Mouse (Mus musculus): ENCODE measurements around the gene Slc38a10.

Gene Slc38a10

GRCm38 (mm10) chr11:120103431-120103997, 47.6 kb downstream of the Slc38a10 start:
- no peak for DNase-seq (ENCODE audit: low read depth, low spot score)

DNA sequence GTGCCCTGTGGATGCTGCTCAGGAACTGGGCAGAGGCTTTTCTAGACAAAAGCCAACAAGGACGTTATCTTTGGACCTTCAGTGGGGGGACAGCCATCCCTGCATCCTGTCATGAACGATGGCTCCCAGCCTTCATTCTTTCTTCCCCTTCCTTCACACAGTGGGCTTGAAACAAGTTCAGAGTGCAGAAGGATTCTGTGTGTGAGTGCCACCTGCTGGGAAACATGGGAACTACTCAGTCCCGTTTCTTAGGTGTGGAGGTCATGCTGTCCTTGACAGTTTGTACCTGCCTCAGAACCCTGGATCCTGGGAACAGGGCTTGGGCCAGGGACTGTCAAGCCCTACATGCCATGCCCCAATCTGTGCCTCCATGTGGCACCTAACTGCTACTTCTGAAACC, 50.1 kb downstream of the Slc38a10 start:
- peak; percentile 92 for DNase-seq (ENCODE audit: low read depth, low spot score)

DNA sequence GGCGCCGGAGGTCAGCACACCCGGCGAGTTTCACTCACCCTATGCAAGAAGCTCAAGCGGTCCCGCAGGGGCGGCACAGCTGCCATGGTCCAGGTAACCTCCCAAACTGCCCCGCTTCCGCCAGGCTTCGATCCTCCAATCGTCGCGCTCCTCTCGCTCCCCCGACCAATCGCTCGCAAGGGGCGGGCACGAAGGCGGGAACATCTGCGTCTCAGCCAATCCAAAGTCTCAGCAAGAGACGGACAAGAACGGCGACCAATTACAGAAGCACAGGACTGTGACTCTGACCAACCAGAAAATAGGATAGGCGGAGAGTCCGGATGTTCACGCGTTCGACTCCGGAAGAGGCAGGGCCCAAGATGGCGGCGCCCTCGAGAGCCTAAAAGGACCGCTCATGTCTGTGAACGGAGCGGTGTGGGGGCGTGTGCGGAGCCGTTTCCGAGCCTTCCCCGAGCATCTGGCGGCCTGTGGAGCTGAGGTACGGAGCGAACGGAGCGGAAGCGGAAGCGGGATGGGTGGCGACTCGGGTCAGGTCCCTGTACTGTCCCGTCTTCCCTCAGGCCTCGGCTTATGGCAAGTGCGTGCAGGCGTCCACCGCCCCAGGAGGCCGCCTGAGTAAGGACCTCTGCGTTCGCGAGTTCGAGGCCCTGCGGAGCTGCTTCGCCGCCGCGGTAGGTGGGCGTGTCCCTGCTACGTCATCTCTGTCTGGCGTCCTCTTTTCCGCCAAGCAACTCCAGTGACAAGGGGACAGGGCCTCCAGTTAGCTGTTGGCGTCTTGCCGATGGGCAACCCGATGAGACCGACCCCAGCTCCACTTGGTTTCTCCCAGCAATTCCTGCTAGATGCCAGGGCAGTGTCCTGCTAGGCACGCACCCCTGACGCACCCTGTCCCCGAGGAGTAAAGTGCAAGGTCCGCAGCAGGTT, 52.3 kb downstream of the Slc38a10 start, which contains the start of the genes Tepsin and Ndufaf8:
TSS of gene Tepsin (minus strand) at position 144 of the 924 bp plus-strand sequence.
TSS of gene Ndufaf8 (plus strand) at position 341 of the 924 bp plus-strand sequence.
- DNase-seq (ENCODE audit: low read depth, low spot score) = peak; percentile 98

DNA sequence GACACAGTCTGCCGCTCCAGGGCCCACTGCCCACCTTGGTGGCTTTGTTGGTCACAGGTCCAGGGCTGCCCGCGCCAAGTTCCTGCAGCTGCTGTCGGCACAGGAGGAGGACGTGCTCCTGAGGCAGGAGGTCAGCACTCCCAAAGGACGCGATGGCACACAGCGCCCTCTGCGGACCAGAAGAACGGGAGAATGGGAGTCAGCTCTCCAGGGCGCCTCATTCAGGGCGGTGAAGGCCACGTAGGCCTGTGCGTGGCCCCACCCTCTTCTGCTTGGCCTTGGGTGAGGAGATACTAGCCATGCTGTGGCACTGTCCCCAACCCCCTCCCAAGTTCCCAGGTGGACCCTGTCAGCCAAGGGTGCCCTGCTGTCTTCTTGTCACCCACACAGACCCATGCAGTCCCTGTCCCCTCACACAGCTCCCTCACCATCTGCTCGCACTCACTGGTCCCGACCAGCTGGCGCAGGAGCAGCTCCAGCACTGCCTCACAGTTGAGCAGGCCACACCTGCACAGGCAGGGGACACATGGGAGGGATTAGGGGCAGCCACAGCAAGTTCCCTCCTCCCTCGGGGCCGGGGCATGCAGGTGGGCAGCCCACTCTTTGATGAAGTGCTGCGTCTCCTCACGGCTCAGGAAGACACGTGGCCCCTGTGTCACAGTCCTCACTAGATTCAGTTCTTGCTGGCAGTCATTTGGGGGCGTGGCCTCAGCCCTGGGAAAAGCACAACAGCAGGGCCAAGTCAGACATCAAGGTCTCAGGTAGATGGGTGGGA, 58.1 kb downstream of the Slc38a10 start:
- peak; percentile 61 for DNase-seq (ENCODE audit: low read depth, low spot score)

DNA sequence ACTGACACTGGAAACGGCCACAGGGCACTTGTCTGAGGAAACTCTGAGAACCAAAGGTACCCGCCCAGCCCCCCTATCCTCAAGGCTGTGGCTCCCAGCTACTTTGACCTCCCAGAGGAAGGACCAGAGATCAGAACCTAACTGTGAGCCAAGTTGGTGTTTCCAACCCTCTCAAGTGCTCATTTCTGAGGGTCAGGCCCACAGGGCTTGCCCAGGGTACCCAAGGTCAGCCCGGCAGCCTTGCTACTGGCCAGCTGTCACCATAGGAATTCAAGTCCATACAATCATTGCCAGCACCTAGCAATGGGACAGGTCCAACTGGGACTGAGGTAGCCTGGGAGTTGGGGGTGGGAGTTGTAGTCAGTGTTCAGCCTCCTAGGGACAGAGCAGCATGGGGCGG, 60.5 kb downstream of the Slc38a10 start:
- no peak for DNase-seq (ENCODE audit: low read depth, low spot score)

GRCm38 (mm10) chr11:120086702-120087152, 64.4 kb downstream of the Slc38a10 start, which contains the start of gene Cep131:
Cep131 (minus strand) TSS chr11:120086827.
- DNase-seq (ENCODE audit: low read depth, low spot score) = peak; percentile 98

GRCm38 (mm10) chr11:120085891-120086627, 65.1 kb downstream of the Slc38a10 start:
- DNase-seq (ENCODE audit: low read depth, low spot score) = no peak

DNA sequence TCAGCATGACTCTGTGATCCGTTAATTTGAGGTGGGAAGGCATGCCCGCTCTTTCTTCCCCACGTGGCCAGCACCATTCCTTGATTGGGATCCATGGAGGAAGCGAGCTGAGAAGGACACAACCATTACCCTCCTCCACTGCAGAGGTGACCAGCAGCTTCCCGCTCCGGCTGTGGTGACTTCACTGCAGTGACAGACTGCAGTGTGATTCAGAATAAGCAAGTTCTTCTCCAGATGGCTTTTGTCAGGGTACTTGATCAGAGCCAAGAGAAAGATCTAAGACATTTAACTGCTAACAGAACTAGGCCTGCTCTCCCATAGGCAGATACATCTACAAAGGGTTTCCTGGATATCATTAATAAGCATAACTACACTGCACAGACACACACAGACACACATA, 70.9 kb downstream of the Slc38a10 start:
- DNase-seq (ENCODE audit: low read depth, low spot score) = no peak

- DNase-seq (ENCODE audit: low read depth, low spot score) = no peak
Measured at GRCm38 (mm10) chr11:120076191-120076590, 75.0 kb downstream of the Slc38a10 start.

GRCm38 (mm10) chr11:120072986-120073647, 78.0 kb downstream of the Slc38a10 start:
- no peak for DNase-seq (ENCODE audit: low read depth, low spot score)

DNA sequence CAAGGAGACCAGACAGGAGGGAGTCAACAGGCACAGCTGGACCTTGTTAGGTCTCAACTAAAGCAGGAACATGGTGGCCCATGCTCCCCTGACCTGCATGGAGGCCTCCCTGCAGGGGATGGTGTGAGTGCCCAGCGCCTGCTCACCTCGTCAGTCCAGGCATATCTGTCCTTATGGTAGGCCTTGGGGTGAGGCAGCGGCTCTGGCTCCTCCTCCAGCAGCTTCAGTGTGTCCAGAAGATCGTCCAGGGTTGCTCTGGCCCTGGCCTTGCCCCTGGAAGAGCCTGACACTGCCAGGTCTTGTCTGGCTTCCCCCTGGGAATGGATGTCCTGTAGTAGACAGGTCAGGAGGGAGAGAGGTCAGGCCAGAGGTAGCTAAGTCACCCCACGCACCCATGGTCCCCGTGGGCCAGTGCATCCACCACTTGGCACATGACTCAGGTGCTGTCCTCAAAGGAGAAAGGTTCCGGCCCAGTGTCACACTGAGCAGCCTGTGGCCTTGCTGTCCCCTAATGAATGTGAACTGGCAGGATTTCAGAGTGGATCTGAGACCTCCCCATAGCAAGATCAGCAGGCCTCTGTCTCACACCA, 79.3 kb downstream of the Slc38a10 start:
- no peak for DNase-seq (ENCODE audit: low read depth, low spot score)

GRCm38 (mm10) chr11:120071065-120071464, 80.1 kb downstream of the Slc38a10 start:
- no peak for DNase-seq (ENCODE audit: low read depth, low spot score)

DNA sequence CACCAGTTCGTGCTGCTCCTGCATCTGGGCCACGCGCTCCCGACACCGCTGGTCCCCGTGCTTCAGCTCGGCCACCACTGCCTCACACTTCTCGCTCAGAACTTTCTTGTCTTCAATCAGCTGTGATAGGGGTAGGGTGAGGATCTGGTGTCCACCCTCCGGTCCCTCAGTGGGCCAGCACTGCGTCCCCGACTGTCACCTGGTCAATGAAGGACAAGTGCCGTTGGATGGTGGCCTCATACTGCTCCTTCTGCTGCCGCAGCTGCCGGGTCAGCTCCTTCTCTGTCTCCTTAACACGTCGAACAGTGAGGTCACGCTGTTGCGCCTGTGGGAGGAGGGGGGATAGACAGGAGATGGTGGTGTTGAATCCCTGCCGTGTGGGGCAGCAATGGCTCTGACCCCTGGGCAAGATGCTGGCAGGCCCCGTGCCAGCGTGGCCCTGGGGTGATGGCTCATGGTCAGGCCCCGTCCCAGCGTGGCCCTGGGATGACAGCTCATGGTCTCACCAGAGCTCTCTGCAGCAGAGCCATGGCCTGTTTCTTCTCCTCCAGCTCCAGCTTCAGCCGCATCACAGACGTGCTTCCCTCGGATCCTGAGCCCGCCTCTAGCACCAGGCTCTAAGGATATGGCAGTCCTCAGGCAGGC, 80.7 kb downstream of the Slc38a10 start:
- DNase-seq (ENCODE audit: low read depth, low spot score) = no peak

DNA sequence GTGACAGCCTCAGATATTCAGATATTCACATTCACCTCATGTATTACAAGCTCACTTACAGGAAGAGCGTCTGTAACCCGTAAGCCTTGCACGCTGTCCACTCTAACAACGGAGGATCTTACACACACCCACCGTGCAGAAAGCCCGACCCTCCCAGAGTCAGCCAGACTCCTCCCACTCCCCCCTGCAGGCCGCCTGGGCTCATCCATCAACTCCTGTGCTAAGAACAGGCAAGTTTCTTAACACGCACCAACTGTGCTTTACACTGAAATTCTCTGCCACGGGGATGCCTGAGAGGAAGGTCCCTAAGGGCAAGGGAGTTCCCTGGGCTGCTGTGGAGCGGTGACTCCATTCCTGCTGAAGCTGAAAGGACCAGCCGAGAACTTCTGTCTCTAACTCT, 81.9 kb downstream of the Slc38a10 start:
- peak; percentile 32 for DNase-seq (ENCODE audit: low read depth, low spot score)

GRCm38 (mm10) chr11:120067834-120068233, 83.3 kb downstream of the Slc38a10 start:
- DNase-seq (ENCODE audit: low read depth, low spot score) = peak; percentile 71

DNA sequence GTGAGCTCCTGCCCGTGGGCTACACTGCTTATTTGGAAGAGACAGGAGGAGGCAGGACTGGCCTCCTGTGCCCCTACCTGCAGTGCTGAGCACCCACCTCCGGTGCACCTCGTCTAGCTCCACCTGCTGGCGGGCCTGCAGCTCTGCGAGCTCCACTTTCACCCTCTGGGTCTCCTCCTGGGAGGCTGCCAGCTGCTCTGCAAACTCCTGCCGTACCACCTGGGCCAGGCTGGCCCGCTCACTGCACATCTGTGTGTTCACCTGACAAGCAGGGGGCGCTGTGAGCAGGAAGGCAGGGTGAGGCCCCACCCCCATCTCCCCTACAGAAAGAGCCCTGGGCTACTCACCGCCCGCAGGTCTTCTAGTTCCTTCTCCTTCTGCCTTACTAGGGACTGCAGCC, 85.9 kb downstream of the Slc38a10 start:
- peak; percentile 93 for DNase-seq (ENCODE audit: low read depth, low spot score)

- DNase-seq (ENCODE audit: low read depth, low spot score) = no peak
Measured at GRCm38 (mm10) chr11:120064668-120065040, 86.5 kb downstream of the Slc38a10 start.

DNA sequence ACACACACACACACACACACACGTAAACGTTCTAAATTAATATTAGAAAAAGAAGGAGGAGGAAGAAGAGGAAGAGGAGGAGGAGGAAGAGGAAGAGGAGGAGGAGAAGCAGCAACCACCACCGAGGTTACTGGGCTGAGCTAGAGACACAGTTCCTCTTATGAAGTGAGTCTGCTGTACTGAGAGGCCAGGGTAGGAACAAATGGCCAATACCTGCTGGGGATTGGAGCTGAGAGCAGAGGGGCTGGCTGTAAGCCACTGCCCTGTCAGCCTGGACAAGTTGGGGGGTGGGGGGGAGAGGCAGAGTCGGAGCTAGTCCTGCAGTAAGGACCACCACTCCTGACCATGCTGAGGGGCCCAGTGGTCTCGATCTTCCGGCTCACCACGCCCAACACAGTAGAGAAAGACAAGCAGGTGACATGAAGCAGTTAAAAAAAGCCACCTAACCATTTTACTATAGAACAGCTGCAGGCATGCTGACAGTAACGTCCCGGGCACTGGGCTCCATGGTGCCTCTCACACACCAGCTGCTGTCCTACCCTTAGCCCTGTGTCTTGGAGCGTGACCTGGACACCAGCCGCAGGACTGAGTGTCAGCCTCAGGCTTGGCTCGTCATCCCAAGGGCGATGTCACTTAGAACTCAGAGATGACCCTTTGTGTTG, 87.0 kb downstream of the Slc38a10 start:
- no peak for DNase-seq (ENCODE audit: low read depth, low spot score)

DNA sequence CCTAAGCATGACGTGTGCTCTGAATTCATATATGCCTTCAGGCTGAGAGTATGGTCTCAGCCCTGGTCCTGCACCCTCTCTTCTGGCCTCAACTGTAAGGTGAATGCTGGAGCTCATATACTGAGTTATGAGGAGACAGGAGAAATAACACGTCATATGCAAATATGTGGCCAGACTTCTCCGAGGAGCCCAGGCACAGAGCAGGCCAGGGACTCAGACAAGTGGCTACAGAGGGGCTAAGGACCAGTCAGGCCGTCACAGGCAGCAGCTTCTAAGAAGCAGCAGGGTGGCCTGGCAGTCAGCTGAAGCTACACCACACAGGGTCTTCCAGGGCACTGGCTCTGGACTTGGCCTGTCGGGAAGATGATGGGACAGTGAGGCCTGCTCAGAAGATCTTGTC, 87.8 kb downstream of the Slc38a10 start:
- DNase-seq (ENCODE audit: low read depth, low spot score) = no peak
